Mouse (Mus musculus) lung, postnatal 0 days (tissue): ENCODE measurements around the gene Olfr1355. TPM values are rescaled to one million over a fixed set of nuclear protein-coding genes. Genes with fewer than 3 reads are reported as not detected.
"Not testable (repeated sequence)": the region's sequence is repeated elsewhere in the genome, so short reads cannot be mapped to it uniquely, and the experiment has no call there.

Experiments
- ATAC-seq: fragments of 200-750 bp; cut with Nextera tagmentation; 2 replicates; pipeline ENCODE4 v1.8.0; 2017; ENCODE audit warnings: moderate library complexity
- DNase-seq: peaks from one replicate; pipeline ENCODE4 v3.0.0-alpha.2; 2016; ENCODE audit warnings: low spot score
- H3K27ac ChIP-seq: fragments of 300-500 bp; sonication (generic); 2 replicates; pipeline ENCODE4 v1.5.1; 2014; ENCODE audit warnings: antibody characterized with exemption, mild to moderate bottlenecking, low read length, mixed read lengths
- H3K27me3 ChIP-seq: fragments of 300-500 bp; sonication (generic); replicated peaks from 2 replicates; pipeline ENCODE4 v1.6.1; 2014; ENCODE audit warnings: low read length, mixed read lengths; ENCODE audit not compliant: insufficient read depth
- H3K36me3 ChIP-seq: fragments of 300-500 bp; sonication (generic); 2 replicates; pipeline ENCODE4 v1.6.1; 2014; ENCODE audit warnings: low read length, mixed read lengths; ENCODE audit not compliant: insufficient read depth
- H3K4me1 ChIP-seq: fragments of 300-500 bp; sonication (generic); 2 replicates; pipeline ENCODE4 v1.6.1; 2014; ENCODE audit warnings: antibody characterized with exemption, low read depth, low read length, mixed read lengths; ENCODE audit not compliant: insufficient read depth
- H3K4me2 ChIP-seq: fragments of 300-500 bp; sonication (generic); replicated peaks from 2 replicates; pipeline ENCODE4 v1.6.1; 2014; ENCODE audit warnings: low read depth, mild to moderate bottlenecking, low read length, moderate library complexity, mixed read lengths
- H3K4me3 ChIP-seq: fragments of 300-500 bp; sonication (generic); 2 replicates; pipeline ENCODE4 v1.5.1; 2014; ENCODE audit warnings: low read depth, low read length
- H3K9ac ChIP-seq: fragments of 300-500 bp; sonication (generic); replicated peaks from 2 replicates; pipeline ENCODE4 v1.6.1; 2014; ENCODE audit warnings: low read depth, mild to moderate bottlenecking
- H3K9me3 ChIP-seq: fragments of 300-500 bp; sonication (generic); 2 replicates; pipeline ENCODE4 v1.6.1; 2016; ENCODE audit warnings: low read length, mixed read lengths
- CTCF ChIP-seq: IDR thresholded peaks from 2 replicates; pipeline ENCODE4 v1.5.1; 2016; ENCODE audit warnings: antibody characterized with exemption, mild to moderate bottlenecking
- EP300 ChIP-seq: IDR thresholded peaks from 2 replicates; pipeline ENCODE4 v1.6.1; 2016; ENCODE audit warnings: antibody characterized with exemption, mild to moderate bottlenecking, control low read depth
- WGBS: fragments of 180-500 bp; shearing (Covaris S2); extraction: QIAGEN DNeasy Blood & Tissue Kit; methylation state at CpG from one replicate; pipeline ENCODE4 v1.1.7; 2014; 5-methylcytosine and 5-hydroxymethylcytosine counted together
- polyA plus RNA-seq: library from polyadenylated mRNA; unstranded; fragments of >200 nt; fragmentation: Nextera tagmentation; extraction: Ambion mirVana; gene quantifications from 2 replicates; pipeline ENCODE4 v1.2.1, GENCODE M21; 2015

Olfr1355 gene
- polyA plus RNA-seq, result not detected in 2 replicates

GRCm38 (mm10) chr10:78875240-78875639 is at the start of gene Olfr1355:
TSS of gene Olfr1355 (plus strand) at chr10:78875540.
- Histone ChIP-seq H3K4me2 (no peak within 1 kb of the TSS), H3K4me3 (no peak within 1 kb of the TSS), H3K36me3 (no peaks in the 10 kb centered on the region), H3K27ac (no peak within 1 kb of the TSS), H3K9me3 (no peaks in the 10 kb centered on the region), H3K4me1 (no peaks in the 10 kb centered on the region), H3K9ac (no peak within 1 kb of the TSS), H3K27me3 (no peaks in the 10 kb centered on the region)
- TF ChIP-seq CTCF (no peak), EP300 (no peak)
- DNase-seq, result no peak
- ATAC-seq, result no peak
- 53% methylated on average over 2 of the region's 2 CpGs for WGBS

GRCm38 (mm10) chr10:78840456-78840855 is 34.9 kb upstream of the Olfr1355 start:
- H3K27ac ChIP-seq, H3K9ac ChIP-seq, DNase-seq, H3K36me3 ChIP-seq, H3K27me3 ChIP-seq, H3K4me2 ChIP-seq, ATAC-seq, H3K4me1 ChIP-seq, H3K9me3 ChIP-seq, H3K4me3 ChIP-seq: not testable (repeated sequence)
- 89% methylated on average over 12 of the region's 12 CpGs for WGBS

GRCm38 (mm10) chr10:78852066-78852465 is 23.3 kb upstream of the Olfr1355 start, which contains the start of gene Olfr1356:
TSS of gene Olfr1356 (minus strand) at chr10:78852166.
- no peak within 1 kb of the TSS for H3K4me3 ChIP-seq
- ATAC-seq, result no peak
- no peaks in the 10 kb centered on the region for H3K27me3 ChIP-seq
- H3K4me1 ChIP-seq, result no peaks in the 10 kb centered on the region
- no peak for TF ChIP-seq EP300
- no peak for TF ChIP-seq CTCF
- H3K27ac ChIP-seq, result no peak within 1 kb of the TSS
- H3K36me3 ChIP-seq, result no peaks in the 10 kb centered on the region
- 71% methylated on average over 2 of the region's 2 CpGs for WGBS
- H3K9ac ChIP-seq, result no peak within 1 kb of the TSS
- DNase-seq, result no peak
- no peak within 1 kb of the TSS for H3K4me2 ChIP-seq
- no peaks in the 10 kb centered on the region for H3K9me3 ChIP-seq

- not testable (repeated sequence) for ATAC-seq, H3K4me3 ChIP-seq, H3K27ac ChIP-seq, H3K9me3 ChIP-seq, H3K9ac ChIP-seq, H3K4me1 ChIP-seq, H3K4me2 ChIP-seq, H3K36me3 ChIP-seq, DNase-seq, H3K27me3 ChIP-seq
- 57% methylated on average over 1 of the region's 1 CpGs for WGBS
Measured at GRCm38 (mm10) chr10:78912871-78913270, 37.5 kb downstream of the Olfr1355 start, which contains the start of gene Olfr1354. TSS of gene Olfr1354 (plus strand) at chr10:78913171.

Other genes with a start within 250 kb of the Olfr1355 start
- not detected in 2 replicates for gene Casp14, start 157.2 kb upstream of the Olfr1355 start, polyA plus RNA-seq
- gene Ccdc105, start 122.5 kb upstream of the Olfr1355 start, polyA plus RNA-seq, result not detected in 2 replicates
- gene Slc1a6, start 95.0 kb upstream of the Olfr1355 start, polyA plus RNA-seq, result 0.36 and 0.41 TPM in 2 replicates
- gene Olfr1356, start 23.4 kb upstream of the Olfr1355 start, polyA plus RNA-seq, result not detected in 2 replicates
- not detected in 2 replicates for gene Olfr1354, start 37.6 kb downstream of the Olfr1355 start, polyA plus RNA-seq
- gene Olfr8, start 75.1 kb downstream of the Olfr1355 start, polyA plus RNA-seq, result not detected in 2 replicates
- gene Olfr1353, start 87.8 kb downstream of the Olfr1355 start, polyA plus RNA-seq, result not detected in 2 replicates
- gene Olfr1352, start 105.5 kb downstream of the Olfr1355 start, polyA plus RNA-seq, result not detected in 2 replicates
- not detected in 2 replicates for gene Olfr1351, start 136.9 kb downstream of the Olfr1355 start, polyA plus RNA-seq
- not detected in 2 replicates for gene Olfr57, start 153.2 kb downstream of the Olfr1355 start, polyA plus RNA-seq
- gene 2610008E11Rik, start 222.1 kb downstream of the Olfr1355 start, polyA plus RNA-seq, result 15.8 and 16.4 TPM in 2 replicates